Mouse (Mus musculus) hematopoietic stem cell, adult 5-6 weeks (primary cell): Measurements from ENCODE around the gene Dmwd. TPM values are rescaled to one million over a fixed set of nuclear protein-coding genes. Genes with fewer than 3 reads are reported as not detected.

Experiments
- ATAC-seq, 2 experiments: fragments of 125-278 bp in 1 of 2; replicated peaks in 1 of 2; 2 replicates each; pipeline ENCODE4 v1.8.0; 2016 to 2017; ENCODE audit warnings: inconsistent platforms in 2 of 2, mild to moderate bottlenecking in 2 of 2, moderate number of reproducible peaks in 2 of 2, low read depth in 1 of 2, moderate TSS enrichment in 1 of 2; ENCODE audit not compliant: low FRiP score in 2 of 2, poor library complexity in 2 of 2, severe bottlenecking in 2 of 2, insufficient read depth in 1 of 2, low TSS enrichment in 1 of 2
- total RNA-seq: library from RNA; stranded (forward); fragments of 172-1452, 232-1000 nt; gene quantifications from 2 replicates; pipeline ENCODE4 v1.2.3, GENCODE M21; 2017

The Dmwd gene
- total RNA-seq = 13.5 TPM in 2 replicates

GRCm38 (mm10) chr7:19075723-19076585 lies at the start of gene Dmwd:
Dmwd (plus strand) TSS chr7:19076227.
- peak; percentile 88 for ATAC-seq

- ATAC-seq = 0 out of 4 replicates have a peak, but pooled peaks of 1 of the 2 experiments have one; percentile 4
Measured at GRCm38 (mm10) chr7:19028067-19028466, 48.0 kb upstream of the Dmwd start.

GRCm38 (mm10) chr7:19029084-19029653 lies 46.9 kb upstream of the Dmwd start:
- peak; percentile 87 to 96 for ATAC-seq

GRCm38 (mm10) chr7:19031641-19032040 lies 44.4 kb upstream of the Dmwd start:
- no peak for ATAC-seq

GRCm38 (mm10) chr7:19044616-19045015 lies 31.4 kb upstream of the Dmwd start:
- ATAC-seq = no peak

GRCm38 (mm10) chr7:19046286-19047069 lies 29.5 kb upstream of the Dmwd start:
- no peak for ATAC-seq

- peak; percentile 62 to 71 for ATAC-seq
Measured at GRCm38 (mm10) chr7:19048006-19048527, 28.0 kb upstream of the Dmwd start.

GRCm38 (mm10) chr7:19049252-19049651 lies 26.8 kb upstream of the Dmwd start:
- ATAC-seq = no peak

GRCm38 (mm10) chr7:19050172-19050571 lies 25.9 kb upstream of the Dmwd start:
- ATAC-seq = no peak

GRCm38 (mm10) chr7:19051161-19051560 lies 24.9 kb upstream of the Dmwd start:
- no peak for ATAC-seq

- no peak for ATAC-seq
Measured at GRCm38 (mm10) chr7:19052345-19053135, 23.5 kb upstream of the Dmwd start.

GRCm38 (mm10) chr7:19053136-19053532 lies 22.9 kb upstream of the Dmwd start:
- no peak for ATAC-seq

GRCm38 (mm10) chr7:19054047-19054776 lies 21.8 kb upstream of the Dmwd start, which contains the start of gene Rsph6a:
Rsph6a (plus strand) TSS chr7:19054690.
- ATAC-seq = peak in 1 of 2 experiments; percentile 26; a peak in 1 of 4 replicates

- no peak for ATAC-seq
Measured at GRCm38 (mm10) chr7:19054777-19055076, 21.3 kb upstream of the Dmwd start.

- ATAC-seq = no peak
Measured at GRCm38 (mm10) chr7:19055108-19055507, 20.9 kb upstream of the Dmwd start.

- no peak for ATAC-seq
Measured at GRCm38 (mm10) chr7:19057405-19057804, 18.6 kb upstream of the Dmwd start.
